Mouse (Mus musculus) megakaryocyte, embryonic 14.5 days (primary cell): ENCODE data around the gene Slc10a6. TPM values are rescaled to one million over a fixed set of nuclear protein-coding genes. Genes with fewer than 3 reads are reported as not detected.
A peak's percentile ranks its signal among the peaks of the same experiment; 100 is the strongest.

Experiments used
- H3K27me3 ChIP-seq: replicated peaks from 2 replicates; pipeline ENCODE3; 2012; ENCODE audit warnings: inconsistent platforms
- H3K36me3 ChIP-seq: replicated peaks from 2 replicates; pipeline ENCODE3; 2012; ENCODE audit warnings: low read length, inconsistent platforms, mixed read lengths
- H3K4me1 ChIP-seq: 2 replicates; pipeline ENCODE4 v1.6.1; 2012; ENCODE audit warnings: inconsistent platforms
- H3K4me3 ChIP-seq: replicated peaks from 2 replicates; pipeline ENCODE3; 2012; ENCODE audit warnings: moderate library complexity, mild to moderate bottlenecking, inconsistent platforms
- H3K9me3 ChIP-seq: 2 replicates; pipeline ENCODE4 v1.6.1; 2012; ENCODE audit warnings: inconsistent platforms
- FLI1 ChIP-seq: IDR thresholded peaks from 2 replicates; pipeline ENCODE4 v1.6.1; 2012; ENCODE audit warnings: low read length, inconsistent platforms, mixed read lengths
- GATA1 ChIP-seq: IDR thresholded peaks from 3 replicates; pipeline ENCODE4 v1.6.1; 2012; ENCODE audit warnings: mixed read lengths, low read length, inconsistent platforms, borderline replicate concordance
- polyA plus RNA-seq: library from polyadenylated mRNA; stranded (reverse); fragments of >175 nt; gene quantifications from 2 replicates; pipeline ENCODE4 v1.2.3, GENCODE M21; 2012; ENCODE audit warnings: low replicate concordance; ENCODE audit not compliant: insufficient read depth

Gene Slc10a6
- polyA plus RNA-seq, 1 experiment: not detected

- Histone ChIP-seq H3K9me3 (no peaks in the 10 kb centered on the region), H3K27me3 (peaks cover 6% of the 10 kb centered on the region), H3K4me3 (no peak overlapping the region), H3K4me1 (peaks cover 7% of the 10 kb centered on the region; the same call in 1 of the 2 replicates), H3K36me3 (no peaks in the 10 kb centered on the region)
- TF ChIP-seq GATA1 (no peak), FLI1 (no peak)
These were observed 6.9 kb downstream of the Slc10a6 start for GRCm38 (mm10) chr5:103622321-103622720.

DNA sequence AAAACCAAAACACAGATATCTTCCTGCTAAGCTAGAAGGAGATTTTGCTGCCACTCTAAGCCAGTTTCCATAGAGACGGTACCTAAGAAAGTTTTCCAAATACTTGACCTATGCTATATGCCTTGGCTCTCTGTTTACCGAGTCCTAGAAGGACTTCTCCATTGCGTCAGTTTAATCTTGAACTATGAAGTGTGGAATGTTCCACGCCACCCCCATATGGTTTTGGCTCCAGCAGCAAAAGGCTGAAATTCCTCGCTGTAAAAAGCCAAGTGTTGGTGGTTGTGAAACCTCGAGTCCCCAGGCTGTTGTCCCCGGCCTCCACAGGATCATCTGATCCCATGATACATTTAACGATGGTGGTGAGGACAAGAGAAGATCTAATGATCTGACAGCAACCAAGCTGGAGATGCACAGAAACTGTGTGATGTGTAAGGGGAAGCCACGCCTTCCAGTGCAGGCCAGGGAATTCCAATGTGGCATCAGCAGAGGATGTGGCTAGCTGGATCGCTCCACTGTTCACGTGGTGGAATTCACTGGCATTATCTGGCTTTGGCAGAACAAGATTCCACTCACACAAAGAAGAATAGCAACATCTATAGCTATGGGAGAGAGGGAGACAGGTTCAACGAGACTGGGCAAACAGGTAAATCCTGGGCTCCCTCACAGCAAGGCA lies 8.8 kb downstream of the Slc10a6 start:
- Histone ChIP-seq H3K27me3 (peaks cover 10% of the 10 kb centered on the region), H3K4me3 (no peak overlapping the region), H3K9me3 (no peaks in the 10 kb centered on the region), H3K4me1 (peaks cover 7% of the 10 kb centered on the region; the same call in 1 of the 2 replicates), H3K36me3 (no peaks in the 10 kb centered on the region)
- no peak for TF ChIP-seq GATA1
- no peak for TF ChIP-seq FLI1

DNA sequence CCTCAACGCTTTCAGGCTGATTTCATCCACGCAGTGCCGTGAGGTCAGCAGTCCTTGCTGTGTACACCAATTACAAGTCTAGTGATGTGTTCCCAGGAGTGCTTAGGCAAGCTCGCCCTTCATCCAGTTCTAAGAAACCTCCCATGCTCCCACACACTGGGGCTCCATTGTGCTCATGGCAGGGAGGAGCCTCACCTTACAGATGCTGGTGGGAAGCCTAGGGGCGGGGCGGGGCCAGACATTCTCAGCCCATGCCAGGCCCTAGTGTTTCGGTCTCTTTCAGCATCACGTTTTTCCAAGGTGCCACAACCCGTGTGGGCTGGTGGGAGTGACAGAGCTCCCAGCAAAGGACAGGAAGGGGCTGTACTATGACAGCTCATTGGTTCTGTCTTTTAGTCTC lies 12.0 kb downstream of the Slc10a6 start:
- no peaks in the 10 kb centered on the region for H3K4me1 ChIP-seq
- H3K27me3 ChIP-seq: peaks cover 5% of the 10 kb centered on the region
- H3K9me3 ChIP-seq: 0 out of 2 replicates have a peak, but pooled peaks cover 2% of the 10 kb centered on the region
- H3K4me3 ChIP-seq: no peak overlapping the region
- TF ChIP-seq GATA1: no peak
- no peak for TF ChIP-seq FLI1
- H3K36me3 ChIP-seq: no peaks in the 10 kb centered on the region

- Histone ChIP-seq H3K4me3 (no peak overlapping the region), H3K4me1 (no peaks in the 10 kb centered on the region), H3K36me3 (no peaks in the 10 kb centered on the region), H3K9me3 (0 out of 2 replicates have a peak, but pooled peaks cover 3% of the 10 kb centered on the region), H3K27me3 (peaks cover 5% of the 10 kb centered on the region)
- TF ChIP-seq FLI1 (no peak), GATA1 (no peak)
These were observed 14.8 kb downstream of the Slc10a6 start for GRCm38 (mm10) chr5:103614356-103614755.

- TF ChIP-seq FLI1: no peak
- Histone ChIP-seq H3K4me3 (peak overlapping the region; percentile 11), H3K27me3 (peaks cover 4% of the 10 kb centered on the region), H3K36me3 (no peaks in the 10 kb centered on the region), H3K4me1 (no peaks in the 10 kb centered on the region), H3K9me3 (0 out of 2 replicates have a peak, but pooled peaks cover 3% of the 10 kb centered on the region)
These were observed 16.9 kb downstream of the Slc10a6 start for GRCm38 (mm10) chr5:103612316-103612715.

DNA sequence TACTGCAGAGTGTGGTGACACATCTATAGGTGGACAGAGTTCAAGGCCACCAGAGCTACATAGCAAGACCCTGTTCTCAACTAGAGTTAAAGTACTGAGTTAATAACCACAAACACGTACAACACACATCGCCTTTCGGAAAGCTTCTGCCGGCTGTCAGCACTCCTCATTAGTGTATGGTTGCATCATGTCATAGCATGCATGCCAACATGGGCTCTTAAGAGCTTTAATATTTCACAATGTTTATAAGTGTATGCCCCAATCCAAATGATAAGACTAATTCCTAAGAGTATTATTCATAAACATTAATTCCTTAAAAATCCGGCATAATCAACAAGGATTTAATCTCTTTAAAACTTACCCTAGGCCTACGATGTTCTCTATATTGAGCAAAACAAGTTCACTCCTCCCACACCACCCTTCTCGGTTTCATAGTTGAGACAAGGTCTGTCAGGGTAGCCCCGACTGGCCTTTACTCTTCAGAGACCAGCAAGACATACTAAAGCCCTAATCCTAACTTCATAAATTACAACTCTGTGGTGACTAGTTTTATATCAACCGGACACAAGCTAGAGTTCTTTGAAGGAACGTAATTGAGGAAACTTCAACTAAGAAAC lies 18.2 kb downstream of the Slc10a6 start:
- peaks cover 4% of the 10 kb centered on the region for H3K27me3 ChIP-seq
- TF ChIP-seq FLI1 (no peak), GATA1 (no peak)
- no peaks in the 10 kb centered on the region for H3K36me3 ChIP-seq
- 0 out of 2 replicates have a peak, but pooled peaks cover 5% of the 10 kb centered on the region for H3K9me3 ChIP-seq
- H3K4me3 ChIP-seq: no peak overlapping the region
- no peaks in the 10 kb centered on the region for H3K4me1 ChIP-seq

DNA sequence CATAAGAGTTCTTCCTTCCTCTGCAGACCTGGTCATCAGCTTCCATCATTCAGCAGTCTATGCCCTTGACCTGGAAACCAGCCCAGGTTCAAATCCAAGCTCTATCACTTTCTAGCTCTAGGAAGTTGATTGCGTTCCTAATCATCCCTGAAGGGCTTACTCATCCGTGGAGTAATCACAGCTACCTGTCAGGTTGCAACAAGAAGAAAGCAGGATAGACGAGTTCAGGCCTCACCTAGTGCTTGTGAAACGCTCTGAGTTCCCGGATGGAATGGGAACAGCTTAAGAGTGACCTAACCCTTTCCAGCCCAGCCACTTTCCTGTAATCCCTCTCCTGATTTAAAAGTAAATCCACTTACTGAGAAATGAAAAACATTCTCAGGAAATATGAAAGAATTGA lies 19.1 kb downstream of the Slc10a6 start:
- Histone ChIP-seq H3K4me1 (no peaks in the 10 kb centered on the region), H3K4me3 (no peak overlapping the region), H3K36me3 (no peaks in the 10 kb centered on the region), H3K9me3 (0 out of 2 replicates have a peak, but pooled peaks cover 5% of the 10 kb centered on the region), H3K27me3 (peaks cover 4% of the 10 kb centered on the region)
- TF ChIP-seq GATA1: no peak
- no peak for TF ChIP-seq FLI1

DNA sequence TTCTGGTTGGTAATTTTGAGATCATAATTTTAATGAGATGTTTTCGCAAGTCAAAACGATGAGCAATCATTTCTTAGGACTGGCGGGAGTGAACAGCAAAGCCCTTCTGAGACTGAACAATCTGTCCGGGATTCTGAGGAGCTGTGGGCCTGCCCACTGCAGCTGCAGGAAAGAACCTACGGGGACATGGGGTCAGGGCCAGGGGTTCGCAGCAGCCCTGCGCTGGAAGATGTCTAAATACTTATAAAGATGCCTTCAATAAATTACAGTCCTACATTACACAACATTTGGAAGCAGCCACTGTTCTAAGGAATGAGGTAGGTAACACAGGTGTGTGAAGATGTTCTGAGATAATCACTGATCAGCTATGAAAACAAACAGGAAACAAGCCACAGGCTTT lies 23.5 kb downstream of the Slc10a6 start:
- H3K36me3 ChIP-seq: no peaks in the 10 kb centered on the region
- TF ChIP-seq GATA1 (no peak), FLI1 (no peak)
- H3K9me3 ChIP-seq: 0 out of 2 replicates have a peak, but pooled peaks cover 3% of the 10 kb centered on the region
- peaks cover 8% of the 10 kb centered on the region for H3K27me3 ChIP-seq
- H3K4me3 ChIP-seq: no peak overlapping the region
- no peaks in the 10 kb centered on the region for H3K4me1 ChIP-seq

- H3K36me3 ChIP-seq: no peaks in the 10 kb centered on the region
- no peak overlapping the region for H3K4me3 ChIP-seq
- no peaks in the 10 kb centered on the region for H3K4me1 ChIP-seq
- H3K9me3 ChIP-seq: 0 out of 2 replicates have a peak, but pooled peaks cover 3% of the 10 kb centered on the region
- TF ChIP-seq FLI1 (no peak), GATA1 (no peak)
- peaks cover 9% of the 10 kb centered on the region for H3K27me3 ChIP-seq
These were observed 25.9 kb downstream of the Slc10a6 start for GRCm38 (mm10) chr5:103603115-103603893.
